Mouse (Mus musculus) bone marrow macrophage, adult 2 months (primary cell): ENCODE measurements around the gene Ryk.

Experiments
- CTCF ChIP-seq: IDR thresholded peaks from 2 replicates; pipeline ENCODE4 v1.5.1; 2012; ENCODE audit warnings: low read depth, mild to moderate bottlenecking, low read length, moderate library complexity
- POLR2A ChIP-seq: IDR thresholded peaks from 2 replicates; pipeline ENCODE4 v1.6.1; 2012; ENCODE audit warnings: mild to moderate bottlenecking, low read depth, low read length, borderline replicate concordance

GRCm38 (mm10) chr9:102919486-102919885, 84.8 kb downstream of the Ryk start:
- TF ChIP-seq CTCF (no peak), POLR2A (no peak)
